Mouse (Mus musculus) midbrain, embryonic 11.5 days (tissue): Measurements from ENCODE around the gene Aif1. TPM values are rescaled to one million over a fixed set of nuclear protein-coding genes. Genes with fewer than 3 reads are reported as not detected.

ENCODE experiments used
- ATAC-seq: fragments of 200-750 bp; cut with Nextera tagmentation; 2 replicates; pipeline ENCODE4 v1.8.0; 2017; ENCODE audit warnings: moderate TSS enrichment, moderate library complexity; ENCODE audit not compliant: low FRiP score
- DNase-seq: peaks from one replicate; pipeline ENCODE4 v3.0.0; 2015; ENCODE audit warnings: low spot score; ENCODE audit errors: missing footprints
- H3K27ac ChIP-seq: fragments of 300-500 bp; sonication (generic); 2 replicates; pipeline ENCODE4 v1.5.1; 2014; ENCODE audit warnings: low read depth, low read length
- H3K27me3 ChIP-seq: fragments of 300-500 bp; sonication (generic); 2 replicates; pipeline ENCODE4 v1.6.1; 2014; ENCODE audit warnings: mild to moderate bottlenecking, low read length, moderate library complexity, mixed read lengths; ENCODE audit not compliant: control insufficient read depth, insufficient read depth
- H3K36me3 ChIP-seq: fragments of 300-500 bp; sonication (generic); 2 replicates; pipeline ENCODE4 v1.6.1; 2014; ENCODE audit warnings: mild to moderate bottlenecking, low read length, moderate library complexity, mixed read lengths; ENCODE audit not compliant: control insufficient read depth, insufficient read depth
- H3K4me1 ChIP-seq: fragments of 300-500 bp; sonication (generic); 2 replicates; pipeline ENCODE4 v1.6.1; 2014; ENCODE audit warnings: low read length; ENCODE audit not compliant: control insufficient read depth, insufficient read depth
- H3K4me2 ChIP-seq: fragments of 300-500 bp; sonication (generic); 2 replicates; pipeline ENCODE4 v1.6.1; 2014; ENCODE audit warnings: mild to moderate bottlenecking, moderate library complexity
- H3K4me3 ChIP-seq: fragments of 300-500 bp; sonication (generic); 2 replicates; pipeline ENCODE4 v1.5.1; 2014; ENCODE audit warnings: low read depth, low read length
- H3K9ac ChIP-seq: fragments of 300-500 bp; sonication (generic); 2 replicates; pipeline ENCODE4 v1.6.1; 2014; ENCODE audit warnings: low read length
- H3K9me3 ChIP-seq: fragments of 300-500 bp; sonication (generic); 2 replicates; pipeline ENCODE4 v1.6.1; 2016; ENCODE audit warnings: low read length; ENCODE audit not compliant: control insufficient read depth
- WGBS: fragments of 180-500 bp; shearing (Covaris S2); extraction: QIAGEN DNeasy Blood & Tissue Kit; methylation state at CpG from one replicate; pipeline ENCODE4 v1.1.7; 2014; 5-methylcytosine and 5-hydroxymethylcytosine counted together
- polyA plus RNA-seq: library from polyadenylated mRNA; unstranded; fragments of >200 nt; fragmentation: Nextera tagmentation; extraction: Ambion mirVana; gene quantifications from 2 replicates; pipeline ENCODE4 v1.2.1, GENCODE M21; 2014

Aif1 gene
- polyA plus RNA-seq, 1 experiment from 2014 or later: 8.4 TPM

DNA sequence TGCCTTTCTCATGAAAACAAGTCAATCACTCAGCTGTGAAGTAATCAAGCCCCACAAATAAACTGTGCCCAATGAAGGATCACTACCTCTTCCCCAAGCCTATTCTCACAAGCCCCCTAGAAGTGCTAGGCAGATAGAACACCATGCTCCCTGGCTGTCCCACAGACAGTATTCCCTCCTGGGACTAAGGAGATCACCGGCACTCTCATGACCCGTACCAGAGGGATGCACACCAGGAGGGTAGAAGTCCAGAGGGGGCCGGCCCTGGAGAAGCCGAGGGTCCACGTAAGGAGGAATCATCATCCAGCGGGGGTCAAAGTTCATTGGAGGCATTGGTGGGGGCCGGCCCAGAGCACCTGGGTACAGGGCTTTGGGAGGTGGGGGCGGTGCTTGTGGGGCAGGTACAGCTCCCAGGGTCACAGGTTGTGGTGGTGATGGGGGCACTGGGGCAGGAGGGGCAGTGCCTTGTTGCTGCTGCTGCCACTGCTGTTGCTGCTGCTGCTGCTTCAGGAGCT lies 18.1 kb downstream of the Aif1 start:
- WGBS: 97% methylated on average over 8 of the region's 8 CpGs
- peaks cover 85% of the 10 kb centered on the region for H3K36me3 ChIP-seq
- DNase-seq (no peak), ATAC-seq (no peak)
- H3K9me3 ChIP-seq: no peaks in the 10 kb centered on the region
- no peak overlapping the region for H3K4me3 ChIP-seq
- H3K27ac ChIP-seq: no peak overlapping the region
- H3K27me3 ChIP-seq: no peaks in the 10 kb centered on the region
- H3K9ac ChIP-seq: no peak overlapping the region
- peaks cover 7% of the 10 kb centered on the region for H3K4me1 ChIP-seq
- H3K4me2 ChIP-seq: no peak overlapping the region

DNA sequence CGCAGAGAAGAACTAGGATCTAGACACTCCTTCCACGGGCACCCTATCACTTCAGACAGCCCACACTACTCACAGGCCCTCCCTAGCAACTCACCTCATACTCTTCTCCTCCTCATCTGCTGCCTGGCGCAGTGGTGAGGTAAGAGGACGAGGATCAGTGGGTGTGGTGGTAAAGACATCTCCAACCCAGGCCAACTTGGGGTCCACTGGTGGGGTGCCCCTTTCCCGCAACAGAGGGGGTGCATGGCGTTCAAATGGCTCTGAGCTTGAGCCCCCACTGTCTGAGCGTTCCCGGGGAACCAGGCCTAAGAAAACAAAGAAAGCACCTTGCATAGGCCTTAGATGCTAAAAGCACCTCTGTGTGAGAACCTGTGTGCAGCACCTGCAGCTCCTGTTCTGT lies 18.6 kb downstream of the Aif1 start:
- no peak overlapping the region for H3K27ac ChIP-seq
- H3K4me3 ChIP-seq: no peak overlapping the region
- H3K4me1 ChIP-seq: peaks cover 4% of the 10 kb centered on the region; the same call in 1 of the 2 replicates

DNA sequence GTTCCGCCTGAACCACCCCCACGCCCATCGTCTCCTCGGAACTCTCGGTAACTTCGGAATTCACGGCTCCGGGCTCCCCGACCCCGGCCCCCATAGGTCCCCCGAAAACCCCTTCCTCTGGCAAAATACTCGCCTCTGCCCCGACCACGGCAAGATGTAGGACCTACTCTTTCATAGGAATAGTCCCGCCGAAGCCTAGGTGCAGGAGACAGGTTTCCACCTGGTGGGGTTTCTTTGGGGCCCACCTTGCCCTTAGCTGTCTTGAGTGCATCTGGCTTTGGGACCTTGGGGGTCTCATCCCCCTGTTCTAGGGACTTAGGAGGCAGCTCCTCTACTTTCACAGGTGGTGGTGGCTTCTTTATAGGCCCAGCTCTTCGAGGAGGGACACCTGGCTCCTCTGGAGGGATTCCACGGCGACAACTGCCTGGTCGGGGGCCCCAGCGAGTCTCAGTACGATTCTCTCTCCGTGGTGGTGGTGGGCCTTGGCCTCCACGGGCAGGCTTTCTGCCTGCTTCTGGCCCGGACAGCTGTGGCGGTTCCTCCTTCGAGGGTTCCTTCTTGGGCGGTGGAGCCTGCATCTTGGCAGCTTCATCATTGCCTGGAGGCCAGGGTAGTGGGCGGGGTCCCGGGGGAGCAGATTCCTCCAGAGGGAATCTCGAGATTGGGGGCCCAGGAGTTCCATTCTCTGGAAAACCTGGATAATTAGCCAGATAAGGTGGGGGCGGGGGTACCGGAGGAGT lies 19.2 kb downstream of the Aif1 start:
- DNase-seq (no peak), ATAC-seq (no peak)
- Histone ChIP-seq H3K36me3 (peaks cover 88% of the 10 kb centered on the region), H3K4me3 (no peak overlapping the region), H3K27me3 (no peaks in the 10 kb centered on the region), H3K4me2 (no peak overlapping the region), H3K9ac (no peak overlapping the region), H3K4me1 (peaks cover 2% of the 10 kb centered on the region; the same call in 1 of the 2 replicates), H3K9me3 (no peaks in the 10 kb centered on the region), H3K27ac (no peak overlapping the region)
- 93% methylated on average over 33 of the region's 33 CpGs for WGBS

More for the DNA sequence above, 18.6 kb downstream of the Aif1 start:
- DNase-seq (no peak), ATAC-seq (no peak)
- Histone ChIP-seq H3K27me3 (no peaks in the 10 kb centered on the region), H3K9ac (no peak overlapping the region), H3K4me2 (no peak overlapping the region), H3K36me3 (peaks cover 89% of the 10 kb centered on the region), H3K9me3 (no peaks in the 10 kb centered on the region)
- 94% methylated on average over 8 of the region's 8 CpGs for WGBS

DNA sequence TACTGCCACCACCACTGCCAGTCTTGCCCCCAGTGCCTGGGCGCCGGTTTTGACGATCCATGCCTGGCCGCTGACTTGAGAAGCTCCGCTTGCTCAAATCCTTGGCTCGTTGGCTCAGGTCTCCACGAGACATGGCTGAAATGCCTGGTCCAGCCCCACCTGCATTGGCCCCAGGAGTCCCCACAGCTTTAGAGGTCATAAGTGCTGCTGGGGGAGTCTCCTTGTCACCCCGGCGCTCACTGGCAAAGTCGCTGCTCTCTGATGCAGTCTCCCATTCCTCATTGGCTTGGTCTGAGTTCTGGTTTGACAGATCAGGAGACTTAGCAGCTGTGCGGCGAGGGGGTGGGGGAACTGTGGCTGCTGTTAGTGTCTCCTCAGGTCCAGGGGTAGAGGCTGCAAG lies 20.4 kb downstream of the Aif1 start:
- Histone ChIP-seq H3K4me3 (no peak overlapping the region), H3K27ac (no peak overlapping the region), H3K36me3 (peaks cover 83% of the 10 kb centered on the region), H3K4me2 (no peak overlapping the region), H3K4me1 (no peaks in the 10 kb centered on the region), H3K27me3 (no peaks in the 10 kb centered on the region), H3K9me3 (no peaks in the 10 kb centered on the region), H3K9ac (no peak overlapping the region)
- 96% methylated on average over 12 of the region's 12 CpGs for WGBS
- ATAC-seq: no peak
- DNase-seq: no peak

DNA sequence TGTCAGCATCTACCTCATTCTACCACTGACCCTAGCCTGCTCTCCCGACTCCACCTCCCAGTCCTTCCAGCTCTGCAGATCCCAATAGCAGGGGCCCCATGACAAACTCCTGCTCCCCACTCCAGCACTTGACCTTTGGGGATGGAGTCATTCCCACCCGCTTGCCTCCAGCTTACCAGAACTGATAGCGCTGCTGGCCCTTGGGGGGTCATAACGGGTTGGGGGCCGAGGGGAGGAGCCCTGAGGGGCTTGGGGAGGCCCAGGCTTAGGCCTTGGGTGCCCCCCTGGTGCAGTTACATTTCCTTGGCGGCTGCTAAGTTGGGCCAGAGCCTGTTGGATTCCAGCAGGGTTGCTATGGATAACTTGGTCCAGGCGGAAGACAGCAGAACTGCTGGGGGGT lies 21.3 kb downstream of the Aif1 start:
- 75% methylated on average over 7 of the region's 7 CpGs for WGBS
- Histone ChIP-seq H3K36me3 (peaks cover 83% of the 10 kb centered on the region), H3K9ac (no peak overlapping the region), H3K4me3 (no peak overlapping the region), H3K9me3 (no peaks in the 10 kb centered on the region), H3K4me2 (no peak overlapping the region), H3K27ac (no peak overlapping the region), H3K27me3 (no peaks in the 10 kb centered on the region), H3K4me1 (no peaks in the 10 kb centered on the region)
- no peak for DNase-seq
- ATAC-seq: no peak

DNA sequence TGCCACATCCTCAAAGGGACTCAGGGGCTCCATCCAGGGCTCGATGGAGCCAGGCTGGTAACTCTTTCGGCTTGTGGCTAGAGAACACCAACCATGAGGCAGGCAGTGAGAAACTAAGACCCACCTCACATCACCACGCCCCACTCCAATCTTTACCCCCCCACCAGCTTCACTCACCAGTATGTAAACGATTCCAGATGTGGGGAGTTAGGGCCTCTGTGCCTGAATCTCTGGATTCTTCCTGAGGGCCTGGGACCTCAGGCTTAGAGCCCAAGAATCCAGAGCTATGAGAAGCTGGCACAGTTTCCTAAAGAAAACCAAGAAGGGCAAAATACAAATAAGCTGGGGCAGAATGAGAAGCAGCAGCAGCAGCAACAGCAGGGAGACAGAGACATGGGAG lies 21.9 kb downstream of the Aif1 start:
- DNase-seq: no peak
- ATAC-seq: no peak
- Histone ChIP-seq H3K27ac (no peak overlapping the region), H3K4me2 (no peak overlapping the region), H3K36me3 (peaks cover 84% of the 10 kb centered on the region), H3K27me3 (no peaks in the 10 kb centered on the region), H3K9ac (no peak overlapping the region), H3K4me1 (no peaks in the 10 kb centered on the region), H3K4me3 (no peak overlapping the region), H3K9me3 (no peaks in the 10 kb centered on the region)
- 92% methylated on average over 4 of the region's 4 CpGs for WGBS

GRCm38 (mm10) chr17:35153077-35153476 lies 22.8 kb downstream of the Aif1 start:
- ATAC-seq (no peak), DNase-seq (no peak)
- Histone ChIP-seq H3K27ac (no peak overlapping the region), H3K27me3 (no peaks in the 10 kb centered on the region), H3K4me1 (no peaks in the 10 kb centered on the region), H3K9ac (no peak overlapping the region), H3K4me3 (no peak overlapping the region), H3K9me3 (no peaks in the 10 kb centered on the region), H3K4me2 (no peak overlapping the region), H3K36me3 (peaks cover 76% of the 10 kb centered on the region)
- 94% methylated on average over 9 of the region's 9 CpGs for WGBS

GRCm38 (mm10) chr17:35152121-35152520 lies 23.7 kb downstream of the Aif1 start:
- 96% methylated on average over 4 of the region's 4 CpGs for WGBS

DNA sequence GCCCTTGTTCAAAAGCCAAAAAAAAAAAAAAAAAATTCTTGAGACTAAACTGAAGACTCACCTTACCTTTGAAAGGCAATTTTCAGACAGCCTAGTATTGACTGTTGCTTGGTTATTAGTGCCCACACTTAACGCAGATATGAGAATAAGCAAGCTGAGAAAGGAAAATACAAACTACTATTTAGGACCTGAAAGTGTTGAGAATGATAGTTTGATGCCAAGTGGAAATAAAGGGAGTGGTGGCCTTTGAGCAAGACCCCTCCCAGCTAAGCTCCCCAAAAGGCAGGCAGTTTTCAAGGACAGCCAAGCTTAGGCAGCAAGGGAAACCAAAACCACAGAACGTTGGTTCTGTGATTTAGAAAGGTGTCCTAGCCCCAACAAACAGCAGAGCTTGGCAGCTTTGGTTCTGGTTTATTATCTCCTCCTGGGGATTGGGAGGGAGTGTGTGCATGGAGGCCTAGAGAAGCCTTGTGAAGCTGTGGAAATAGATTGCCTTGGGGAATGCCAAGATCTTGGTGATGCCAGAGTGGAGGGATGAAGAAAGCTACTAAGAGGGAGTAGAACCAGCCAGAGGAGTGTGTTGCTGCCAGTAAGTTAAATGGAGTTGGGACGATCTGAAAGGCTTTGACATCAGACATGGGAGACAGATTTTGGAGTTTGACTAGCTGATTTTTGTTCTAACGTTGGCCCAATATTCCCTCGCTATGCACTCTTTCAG lies 27.8 kb downstream of the Aif1 start:
- Histone ChIP-seq H3K4me2 (no peak overlapping the region), H3K9ac (no peak overlapping the region), H3K9me3 (no peaks in the 10 kb centered on the region; the same call in 1 of the 2 replicates), H3K4me1 (no peaks in the 10 kb centered on the region), H3K27ac (no peak overlapping the region), H3K36me3 (peaks cover 66% of the 10 kb centered on the region), H3K27me3 (no peaks in the 10 kb centered on the region; the same call in 1 of the 2 replicates), H3K4me3 (no peak overlapping the region)
- WGBS: 72% methylated on average over 5 of the region's 5 CpGs
- ATAC-seq: 0 out of 2 replicates have a peak, but pooled peaks have one; percentile 16
- DNase-seq: no peak

More at GRCm38 (mm10) chr17:35152121-35152520, 23.7 kb downstream of the Aif1 start:
- ATAC-seq (no peak), DNase-seq (no peak)
- no peaks in the 10 kb centered on the region for H3K4me1 ChIP-seq
- no peaks in the 10 kb centered on the region for H3K9me3 ChIP-seq
- H3K27ac ChIP-seq: no peak overlapping the region
- no peaks in the 10 kb centered on the region for H3K27me3 ChIP-seq
- H3K36me3 ChIP-seq: peaks cover 67% of the 10 kb centered on the region
- no peak overlapping the region for H3K4me3 ChIP-seq
- H3K4me2 ChIP-seq: no peak overlapping the region
- no peak overlapping the region for H3K9ac ChIP-seq
